Mouse (Mus musculus): Measurements from ENCODE around the gene Ankzf1. TPM values are rescaled to one million over a fixed set of nuclear protein-coding genes. Genes with fewer than 3 reads are reported as not detected.
A peak's percentile ranks its signal among the peaks of the same experiment; 100 is the strongest.

Gene Ankzf1
- polyA plus RNA-seq, 1 experiment from 2014 or later: 17.7 TPM

GRCm38 (mm10) chr1:75187914-75188483, 4.0 kb upstream of the Ankzf1 start:
- no peak for DNase-seq (ENCODE audit: low spot score)

GRCm38 (mm10) chr1:75190577-75190976, 1.4 kb upstream of the Ankzf1 start:
- no peak for DNase-seq (ENCODE audit: low spot score)

GRCm38 (mm10) chr1:75191258-75191621, 711 bp upstream of the Ankzf1 start:
- DNase-seq (ENCODE audit: low spot score): no peak

GRCm38 (mm10) chr1:75192452-75192851, 501 bp downstream of the Ankzf1 start:
- DNase-seq (ENCODE audit: low spot score): peak; percentile 18

GRCm38 (mm10) chr1:75201236-75201635, 9.3 kb downstream of the Ankzf1 start:
- no peak for DNase-seq (ENCODE audit: low spot score)

GRCm38 (mm10) chr1:75208967-75209678, 17.2 kb downstream of the Ankzf1 start:
- peak; percentile 42 for DNase-seq (ENCODE audit: low spot score)

- DNase-seq (ENCODE audit: low spot score): peak; percentile 95
These were observed 18.5 kb downstream of the Ankzf1 start, which contains the start of the genes Glb1l and Stk16 for GRCm38 (mm10) chr1:75210136-75211087. Gene Glb1l, minus strand, starts transcription at chr1:75210813. Gene Stk16, plus strand, starts transcription at chr1:75210838.

- DNase-seq (ENCODE audit: low spot score): no peak
These were observed 19.3 kb downstream of the Ankzf1 start for GRCm38 (mm10) chr1:75211141-75211708.

GRCm38 (mm10) chr1:75212542-75212941, 20.6 kb downstream of the Ankzf1 start:
- no peak for DNase-seq (ENCODE audit: low spot score)

- DNase-seq (ENCODE audit: low spot score): no peak
These were observed 21.1 kb downstream of the Ankzf1 start for GRCm38 (mm10) chr1:75213096-75213495.

GRCm38 (mm10) chr1:75214442-75214841, 22.5 kb downstream of the Ankzf1 start:
- no peak for DNase-seq (ENCODE audit: low spot score)

GRCm38 (mm10) chr1:75214886-75215285, 22.9 kb downstream of the Ankzf1 start:
- DNase-seq (ENCODE audit: low spot score): no peak

GRCm38 (mm10) chr1:75215785-75216184, 23.8 kb downstream of the Ankzf1 start:
- DNase-seq (ENCODE audit: low spot score): no peak

- DNase-seq (ENCODE audit: low spot score): peak; percentile 49
These were observed 25.0 kb downstream of the Ankzf1 start for GRCm38 (mm10) chr1:75216797-75217585.

GRCm38 (mm10) chr1:75217893-75218226, 25.9 kb downstream of the Ankzf1 start:
- DNase-seq (ENCODE audit: low spot score): no peak

- peak; percentile 67 for DNase-seq (ENCODE audit: low spot score)
These were observed 26.5 kb downstream of the Ankzf1 start for GRCm38 (mm10) chr1:75218227-75219001.

GRCm38 (mm10) chr1:75219078-75219477, 27.1 kb downstream of the Ankzf1 start:
- DNase-seq (ENCODE audit: low spot score): peak; percentile 95

- DNase-seq (ENCODE audit: low spot score): no peak
These were observed 27.6 kb downstream of the Ankzf1 start, which contains the start of gene Tuba4a for GRCm38 (mm10) chr1:75219531-75219930. Gene Tuba4a, minus strand, starts transcription at chr1:75219865.

- DNase-seq (ENCODE audit: low spot score): no peak
These were observed 29.6 kb downstream of the Ankzf1 start for GRCm38 (mm10) chr1:75221538-75221937.

- DNase-seq (ENCODE audit: low spot score): peak; percentile 68
These were observed 31.0 kb downstream of the Ankzf1 start for GRCm38 (mm10) chr1:75222926-75223325.
